Mouse (Mus musculus) thymus, postnatal 36 days (tissue): ENCODE data around the gene Pdpr.
"Not testable (repeated sequence)": the region's sequence is repeated elsewhere in the genome, so short reads cannot be mapped to it uniquely, and the experiment has no call there.

Source experiments
- DNase-seq, 2 experiments: peaks; one replicate each; pipeline ENCODE4 v3.0.0; 2022; ENCODE audit warnings: mixed read lengths in 2 of 2

The Pdpr gene

DNA sequence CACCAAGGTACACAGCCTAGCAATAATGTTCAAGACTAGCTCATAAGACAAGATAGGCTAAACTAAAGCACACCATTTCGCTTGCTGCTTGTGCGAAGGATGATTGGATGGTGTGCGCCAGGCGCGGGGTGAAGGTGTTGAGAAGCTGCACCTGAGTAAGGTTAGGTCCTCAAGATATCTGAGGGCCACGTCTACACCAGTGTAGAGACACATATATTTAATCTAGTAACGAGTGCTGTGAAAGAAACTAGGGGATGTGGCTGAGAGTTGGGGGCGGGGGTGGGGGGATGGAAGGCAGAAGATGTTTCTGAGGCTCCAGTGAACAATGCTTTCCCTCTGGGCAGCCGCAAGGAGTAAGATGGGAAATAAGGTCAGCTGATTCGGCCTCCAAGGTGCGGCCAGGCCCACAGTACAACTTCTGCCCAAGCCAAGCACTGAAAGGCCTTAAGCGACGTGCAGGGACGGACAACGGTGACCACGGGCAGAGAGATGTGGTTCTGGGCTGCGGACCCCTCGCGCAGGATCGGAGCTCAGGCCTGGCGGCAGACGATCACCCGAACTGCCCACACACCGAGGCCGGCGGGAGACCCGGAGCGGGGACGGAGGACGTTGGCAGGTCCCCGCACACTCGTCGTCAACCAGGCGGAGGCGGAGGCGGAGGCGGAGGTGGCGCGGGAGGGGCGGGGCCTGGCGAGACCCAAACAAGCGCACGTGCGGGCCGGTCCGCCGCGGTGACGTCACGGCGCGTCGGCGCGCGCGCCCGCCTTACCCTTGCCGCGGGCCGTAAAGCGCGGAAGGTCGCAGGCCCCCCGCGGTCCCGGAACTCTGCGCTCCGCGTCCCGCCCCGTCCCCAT, at the start of gene Pdpr:
TSS of gene Pdpr (plus strand) at position 766 of the 854 bp plus-strand sequence.
- DNase-seq: peak; percentile 92 to 95

DNA sequence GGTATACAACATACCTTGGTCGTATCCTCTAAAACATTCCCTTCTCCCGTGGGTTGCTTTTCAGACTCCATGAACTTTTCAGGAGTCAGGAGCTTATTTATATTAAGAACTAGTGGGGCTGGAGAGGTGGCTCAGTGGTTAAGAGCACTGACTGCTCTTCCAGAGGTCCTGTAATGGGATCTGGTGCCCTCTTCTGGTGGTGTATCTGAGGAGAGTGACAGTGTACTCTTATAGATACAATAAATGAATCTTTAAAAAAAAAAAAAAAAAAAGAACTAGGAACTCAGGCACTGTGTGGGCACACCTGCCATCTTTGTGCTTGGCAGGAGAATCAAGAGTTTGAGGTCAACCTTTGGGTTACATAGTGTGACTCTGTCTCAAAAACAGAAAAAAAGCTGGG, 45.7 kb upstream of the Pdpr start:
- peak in 1 of 2 experiments; percentile 27 for DNase-seq

DNA sequence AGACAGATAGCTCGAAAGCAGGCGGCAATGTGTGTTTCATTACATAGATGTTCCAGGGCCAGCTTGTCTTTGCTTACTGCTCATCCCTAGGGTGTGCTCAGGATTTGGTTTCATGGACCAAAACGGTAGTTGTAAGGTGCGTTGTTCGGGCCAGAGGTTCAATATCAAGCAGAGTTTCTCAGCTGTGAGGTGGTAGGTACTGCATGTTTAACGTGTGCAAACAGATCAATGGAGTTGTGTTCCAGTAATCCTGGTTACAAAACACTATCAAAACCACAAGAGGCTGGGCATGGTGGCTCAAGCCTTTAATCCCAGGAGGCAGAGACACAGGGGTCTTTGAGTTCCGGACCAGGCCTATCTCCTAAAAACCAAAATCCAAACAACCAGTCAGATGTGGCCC, 45.3 kb upstream of the Pdpr start:
- no peak for DNase-seq

DNA sequence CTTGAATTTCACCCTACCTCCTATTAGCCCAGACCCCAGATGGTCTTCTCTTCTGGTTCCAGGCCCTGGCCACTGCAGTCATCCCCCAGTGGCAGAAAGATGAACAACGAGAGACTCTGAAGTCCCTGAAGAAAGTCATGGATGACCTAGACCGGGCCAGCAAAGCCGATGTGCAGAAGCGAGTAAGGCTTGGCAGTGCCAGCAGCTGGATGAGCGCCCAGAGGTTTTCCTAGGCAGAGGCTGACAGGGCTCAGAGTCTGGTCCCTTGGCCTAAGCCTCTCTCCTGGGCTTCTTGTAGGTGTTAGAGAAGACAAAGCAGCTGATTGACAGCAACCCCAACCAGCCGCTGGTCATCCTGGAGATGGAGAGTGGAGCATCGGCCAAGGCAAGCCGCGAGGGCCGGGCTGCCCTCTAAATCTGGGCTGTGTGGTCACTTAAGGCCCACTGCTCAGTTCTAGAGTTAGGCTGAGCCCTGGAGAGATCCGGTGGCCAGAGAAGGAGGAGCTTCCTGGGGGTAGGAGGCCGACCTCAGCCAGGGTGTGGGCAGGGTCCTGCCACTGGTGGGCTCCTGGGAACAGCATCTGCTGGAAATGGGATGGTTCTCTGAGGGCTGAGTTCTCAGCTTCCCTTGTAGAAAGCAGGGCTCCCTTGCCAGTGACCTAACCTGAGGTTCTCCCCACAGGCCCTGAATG, 40.5 kb upstream of the Pdpr start:
- DNase-seq: no peak

DNA sequence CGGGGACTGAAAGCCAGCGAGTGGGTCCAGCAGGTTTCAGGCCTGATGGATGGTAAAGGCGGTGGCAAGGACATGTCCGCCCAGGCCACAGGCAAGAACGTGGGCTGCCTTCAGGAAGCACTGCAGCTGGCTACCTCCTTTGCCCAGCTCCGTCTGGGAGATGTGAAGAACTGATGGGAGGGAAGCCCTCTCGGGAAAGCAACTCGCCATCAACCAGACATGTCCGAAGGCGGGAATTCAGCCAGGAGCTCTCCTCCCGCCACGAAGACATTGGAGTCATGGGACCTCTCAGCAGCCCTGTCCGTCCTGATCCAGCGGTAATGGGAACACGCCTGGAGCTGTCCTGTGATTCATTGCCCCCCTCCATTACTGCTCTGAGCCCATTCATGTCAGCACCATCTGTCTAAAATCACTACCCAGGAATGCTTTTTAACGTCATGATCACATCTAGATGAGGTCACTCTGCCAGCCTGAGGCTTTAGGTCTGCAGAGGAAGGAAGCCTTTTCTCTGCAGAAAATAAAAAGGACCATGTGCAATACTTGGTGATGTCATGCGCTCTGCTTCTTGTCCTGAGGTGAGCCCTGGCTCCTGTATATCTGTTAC, 39.3 kb upstream of the Pdpr start:
- DNase-seq: no peak

DNA sequence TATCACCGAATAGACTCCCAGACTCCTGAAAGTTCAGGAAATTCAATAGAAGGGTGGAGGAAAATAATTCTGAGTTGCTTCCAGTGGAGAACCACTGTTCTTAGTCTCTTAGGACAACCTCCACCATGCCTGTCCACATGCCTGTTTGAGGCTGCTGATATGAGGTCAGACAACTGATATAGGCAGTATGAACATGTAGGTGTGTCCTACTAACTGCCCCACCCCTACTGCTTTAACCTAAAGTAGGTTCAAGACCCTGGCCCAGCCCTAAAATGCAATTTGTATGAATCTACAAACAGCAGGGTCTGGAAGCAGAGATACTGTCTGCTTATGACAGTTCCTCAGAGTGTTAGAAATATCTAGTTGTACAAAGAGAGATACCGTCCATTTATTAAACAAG, 38.8 kb upstream of the Pdpr start:
- DNase-seq: no peak

DNA sequence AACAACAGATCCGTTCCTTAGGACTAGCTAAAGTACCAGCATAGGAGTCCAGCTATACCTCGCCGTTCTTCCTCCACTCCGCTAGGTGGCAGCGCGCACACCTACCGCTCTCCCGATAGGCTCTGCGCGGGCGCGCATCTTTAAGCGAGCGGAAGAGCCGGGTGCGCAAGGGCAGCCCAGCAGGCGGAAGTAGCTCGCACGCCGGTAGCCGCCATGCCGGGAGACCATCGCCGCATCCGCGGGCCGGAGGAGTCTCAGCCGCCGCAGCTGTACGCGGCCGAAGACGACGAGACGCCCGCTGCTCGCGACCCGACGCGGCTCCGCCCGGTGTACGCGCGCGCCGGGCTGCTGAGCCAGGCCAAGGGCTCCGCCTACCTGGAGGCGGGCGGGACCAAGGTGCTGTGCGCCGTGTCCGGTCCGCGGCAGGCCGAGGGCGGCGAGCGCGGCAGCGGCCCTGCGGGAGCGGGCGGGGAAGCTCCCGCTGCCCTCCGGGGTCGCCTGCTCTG, 38.2 kb upstream of the Pdpr start, which contains the start of gene Exosc6:
TSS of gene Exosc6 (plus strand) at position 182 of the 506 bp plus-strand sequence.
- peak; percentile 88 to 90 for DNase-seq

DNA sequence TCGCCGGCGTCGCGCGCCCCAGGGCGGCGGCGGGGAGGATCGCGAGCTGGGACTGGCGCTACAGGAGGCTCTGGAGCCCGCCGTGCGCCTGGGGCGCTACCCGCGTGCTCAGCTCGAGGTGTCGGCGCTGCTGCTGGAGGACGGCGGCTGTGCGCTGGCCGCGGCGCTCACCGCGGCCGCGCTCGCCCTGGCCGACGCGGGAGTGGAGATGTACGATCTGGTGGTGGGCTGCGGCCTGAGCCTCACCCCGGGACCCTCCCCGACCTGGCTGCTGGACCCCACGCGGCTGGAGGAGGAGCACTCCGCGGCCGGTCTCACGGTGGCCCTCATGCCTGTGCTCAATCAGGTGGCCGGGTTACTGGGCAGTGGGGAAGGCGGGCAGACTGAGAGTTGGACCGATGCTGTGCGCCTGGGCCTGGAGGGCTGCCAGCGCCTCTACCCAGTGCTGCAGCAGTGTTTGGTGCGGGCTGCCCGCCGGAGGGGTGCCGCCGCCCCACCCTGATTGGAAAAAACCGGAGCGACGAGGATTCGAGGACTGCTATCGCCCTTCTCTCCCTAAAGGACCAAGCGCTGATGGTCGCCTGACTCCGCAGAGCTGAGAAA, 37.6 kb upstream of the Pdpr start:
- peak in 1 of 2 experiments; percentile 12 for DNase-seq

DNA sequence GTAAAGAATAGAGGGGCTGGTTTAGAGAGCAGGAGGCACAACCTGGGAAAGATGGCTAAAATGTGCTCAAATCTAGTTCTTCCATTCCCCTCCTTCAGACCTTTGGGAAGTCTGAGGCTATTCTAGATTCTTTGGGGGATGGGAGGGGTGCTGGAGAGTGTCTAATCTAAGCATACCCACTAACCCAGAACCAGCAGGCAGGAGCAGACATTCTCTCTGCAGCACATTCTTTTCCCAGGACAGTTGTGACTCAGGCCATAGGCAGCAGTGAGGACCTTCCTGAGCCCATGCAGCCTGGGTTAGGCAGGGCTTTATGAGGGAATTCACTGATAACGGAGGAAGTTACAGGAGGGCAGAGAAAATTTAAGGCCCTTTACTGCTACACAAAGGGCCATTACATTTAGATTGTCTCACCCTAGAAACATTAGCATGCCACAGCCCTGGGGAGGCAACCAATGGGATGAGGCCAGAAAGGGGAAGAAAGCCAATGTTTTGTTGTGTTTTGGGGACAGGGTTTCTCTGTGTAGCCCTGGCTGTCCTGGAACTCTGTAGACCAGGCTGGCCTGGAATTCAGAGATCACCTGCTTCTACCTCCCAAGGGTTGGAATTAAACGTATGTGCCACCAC, 35.4 kb upstream of the Pdpr start:
- no peak for DNase-seq

DNA sequence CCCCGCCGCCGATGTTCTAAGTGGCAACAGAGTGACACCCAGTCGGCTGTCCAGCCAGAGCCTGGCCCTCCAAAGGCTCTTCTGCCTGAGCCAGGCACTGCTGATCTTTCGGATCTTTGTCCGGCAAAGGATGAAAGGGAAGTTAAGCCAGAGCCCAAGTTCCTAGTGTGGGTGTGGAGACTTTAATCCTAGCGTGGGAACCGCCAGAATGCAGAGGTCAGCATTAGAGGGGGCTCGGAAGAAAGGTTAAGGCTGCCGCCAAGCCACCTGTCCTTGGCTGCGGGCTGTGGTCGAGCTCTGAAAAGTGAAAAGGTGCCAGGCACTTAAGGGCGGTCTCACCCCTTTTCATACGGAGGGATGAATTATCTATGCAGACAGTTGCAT, 32.8 kb upstream of the Pdpr start:
- DNase-seq: no peak

DNA sequence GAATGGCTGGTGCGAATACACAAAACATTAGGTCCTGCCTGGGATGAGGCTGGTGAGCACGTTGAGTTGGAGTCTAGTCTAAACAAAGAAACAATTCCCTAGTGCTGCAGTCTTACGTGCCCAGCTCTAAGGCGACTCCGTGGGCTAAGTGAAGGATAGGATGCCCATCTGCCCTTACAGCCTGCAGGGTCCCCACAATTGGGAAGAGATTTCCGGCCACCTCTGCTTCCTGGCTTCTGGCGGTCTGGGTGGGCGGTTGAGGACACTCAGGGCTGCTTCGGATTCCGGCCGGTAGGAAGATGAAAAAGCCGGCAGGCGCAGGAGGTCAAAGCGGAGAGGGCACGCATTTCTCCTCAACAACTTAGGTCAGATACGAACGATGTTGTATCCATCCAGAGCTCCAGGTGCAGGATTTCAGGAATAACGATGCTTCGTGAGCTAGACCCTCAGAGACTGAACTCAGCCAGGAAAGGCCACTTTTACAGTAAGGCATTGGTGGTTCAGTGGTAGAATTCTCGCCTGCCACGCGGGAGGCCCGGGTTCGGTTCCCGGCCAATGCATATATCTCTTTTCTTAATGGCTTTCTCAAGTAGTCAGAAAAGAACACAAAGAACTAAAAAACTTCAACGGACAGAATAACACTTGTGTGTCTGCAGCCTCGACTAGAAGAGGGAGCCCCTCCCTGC, 32.2 kb upstream of the Pdpr start:
- DNase-seq: peak; percentile 84 to 90

DNA sequence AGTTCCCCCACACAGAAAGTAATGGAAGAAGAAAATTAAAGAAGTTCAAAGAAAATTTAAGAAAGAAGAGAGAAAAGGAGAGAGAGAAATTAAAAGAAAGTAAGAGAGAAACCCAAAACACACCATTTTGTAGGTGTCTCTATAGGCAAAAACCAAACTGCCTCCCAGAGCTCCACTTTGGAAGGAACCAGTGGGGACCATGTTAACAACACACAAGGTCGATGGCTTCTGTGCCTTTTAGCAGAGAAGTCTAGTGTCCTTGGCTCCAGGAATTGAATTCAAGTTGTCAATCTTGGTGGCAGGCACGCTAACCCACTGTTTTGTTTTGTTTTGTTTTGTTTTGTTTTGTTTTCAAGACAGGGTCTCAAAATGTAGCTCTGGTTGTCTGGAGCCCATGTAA, 31.5 kb upstream of the Pdpr start:
- no peak for DNase-seq

DNA sequence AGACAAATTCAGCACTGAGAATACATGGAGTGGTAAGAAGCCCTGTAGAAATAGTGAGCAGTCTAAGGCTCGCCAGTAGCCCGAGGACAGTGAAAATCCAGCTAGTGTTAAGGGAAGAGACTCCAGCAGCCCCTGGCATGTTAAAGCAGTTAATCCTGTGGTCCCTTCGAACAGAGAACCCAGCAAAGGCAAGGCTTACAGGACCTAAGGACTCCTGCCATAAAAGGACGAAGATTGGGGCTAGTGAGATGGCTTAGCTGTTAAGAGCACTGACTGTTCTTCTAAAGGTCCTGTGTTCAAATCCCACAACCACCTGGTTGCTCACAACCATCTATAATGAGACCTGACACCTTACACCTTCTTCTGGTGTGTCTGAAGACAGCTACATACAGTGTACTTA, 28.1 kb upstream of the Pdpr start:
- no peak for DNase-seq

DNA sequence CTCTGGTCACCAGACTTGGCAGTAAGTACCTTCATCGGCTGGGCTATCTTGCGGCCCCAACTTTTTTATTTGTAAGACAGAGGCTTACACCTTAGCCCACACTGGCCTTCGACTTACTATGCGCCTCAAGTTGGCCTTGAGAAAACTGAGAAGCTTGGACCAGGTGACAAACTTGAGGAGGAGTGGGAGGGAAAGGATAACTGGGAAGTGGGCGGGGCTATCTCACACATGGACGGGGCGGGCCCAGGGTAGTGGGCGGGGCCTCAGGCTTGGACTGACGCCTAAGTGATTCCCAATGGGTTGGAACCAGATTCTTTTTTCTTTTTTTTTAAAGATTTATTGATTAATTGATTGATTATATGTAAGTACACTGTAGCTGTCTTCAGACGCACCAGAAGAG, 27.0 kb upstream of the Pdpr start:
- no peak for DNase-seq

DNA sequence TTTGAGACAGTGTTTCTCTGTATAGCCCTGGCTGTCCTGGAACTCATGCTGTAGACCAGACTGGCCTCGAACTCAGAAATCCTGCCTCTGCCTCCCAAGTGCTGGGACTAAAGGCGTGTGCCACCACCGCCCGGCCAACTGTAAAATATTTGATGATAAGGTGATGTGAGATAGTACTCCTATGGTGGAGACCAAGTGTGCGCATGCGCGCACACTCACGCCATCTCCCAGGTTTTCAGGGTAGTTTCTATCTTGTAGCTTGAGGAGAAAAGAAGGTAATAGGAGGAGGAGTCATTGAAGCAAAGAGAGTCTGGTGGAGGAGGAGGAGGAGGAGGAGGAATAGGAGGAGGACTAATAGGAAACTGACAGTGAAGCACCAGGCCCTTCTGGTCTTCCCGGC, 25.8 kb upstream of the Pdpr start:
- not testable (repeated sequence) for DNase-seq

DNA sequence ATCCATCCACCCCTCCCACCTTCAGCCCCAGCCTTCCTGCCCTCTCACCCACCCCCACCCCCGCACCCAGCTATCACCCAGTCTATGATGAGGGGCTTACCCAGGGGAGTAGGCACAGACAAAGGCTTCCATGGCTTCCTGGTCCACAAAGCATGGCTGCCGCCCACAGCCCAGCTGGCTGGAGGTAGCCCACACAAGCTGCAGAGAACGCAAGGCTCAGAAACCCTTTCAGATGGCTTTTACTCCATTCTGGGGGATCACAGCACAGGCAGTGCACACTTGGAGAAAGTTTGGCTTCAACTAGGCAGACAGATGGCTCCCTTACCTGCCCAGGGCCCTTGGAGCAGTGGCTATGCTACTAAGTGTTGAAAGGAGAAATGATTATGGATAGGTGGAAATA, 18.5 kb upstream of the Pdpr start:
- DNase-seq: no peak

DNA sequence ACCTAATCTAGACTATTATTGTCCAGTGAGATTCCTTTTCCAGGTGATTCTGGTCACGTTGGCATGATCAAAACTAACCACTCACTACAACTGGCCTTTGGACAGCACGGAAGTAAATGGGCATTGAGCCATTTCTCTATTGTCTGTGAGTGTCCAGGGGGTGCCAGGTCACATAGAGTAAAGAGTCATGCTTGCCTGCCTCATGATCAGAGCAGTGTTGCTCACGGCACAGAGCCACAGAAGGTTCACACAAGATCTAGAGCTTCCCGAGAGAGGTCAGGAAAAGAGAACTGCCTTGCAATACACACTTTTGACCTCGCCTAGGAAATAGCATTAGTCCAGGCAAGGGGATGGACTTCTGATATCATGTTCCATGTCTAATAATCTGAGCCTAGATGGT, 15.0 kb upstream of the Pdpr start:
- DNase-seq: no peak

DNA sequence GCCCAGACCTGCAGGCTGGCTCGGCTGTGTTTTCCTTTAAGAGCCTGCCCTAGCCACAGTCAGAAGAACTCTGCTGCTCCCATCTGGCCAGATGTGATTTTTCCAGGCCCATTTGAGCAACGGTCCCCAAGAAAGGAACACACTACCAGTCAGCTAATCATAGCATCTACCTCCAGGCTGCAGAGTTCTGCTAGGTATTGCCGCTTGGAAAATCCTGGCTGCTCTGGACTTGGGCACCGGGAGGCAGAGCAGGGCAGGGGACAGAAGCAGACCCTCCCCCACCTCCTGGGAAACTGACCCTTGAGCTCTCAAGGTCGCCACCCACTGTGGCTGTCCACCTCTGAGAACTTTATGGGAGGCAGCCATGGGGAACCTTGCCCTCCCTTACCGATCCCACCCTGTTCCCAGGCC, 14.6 kb upstream of the Pdpr start:
- no peak for DNase-seq

DNA sequence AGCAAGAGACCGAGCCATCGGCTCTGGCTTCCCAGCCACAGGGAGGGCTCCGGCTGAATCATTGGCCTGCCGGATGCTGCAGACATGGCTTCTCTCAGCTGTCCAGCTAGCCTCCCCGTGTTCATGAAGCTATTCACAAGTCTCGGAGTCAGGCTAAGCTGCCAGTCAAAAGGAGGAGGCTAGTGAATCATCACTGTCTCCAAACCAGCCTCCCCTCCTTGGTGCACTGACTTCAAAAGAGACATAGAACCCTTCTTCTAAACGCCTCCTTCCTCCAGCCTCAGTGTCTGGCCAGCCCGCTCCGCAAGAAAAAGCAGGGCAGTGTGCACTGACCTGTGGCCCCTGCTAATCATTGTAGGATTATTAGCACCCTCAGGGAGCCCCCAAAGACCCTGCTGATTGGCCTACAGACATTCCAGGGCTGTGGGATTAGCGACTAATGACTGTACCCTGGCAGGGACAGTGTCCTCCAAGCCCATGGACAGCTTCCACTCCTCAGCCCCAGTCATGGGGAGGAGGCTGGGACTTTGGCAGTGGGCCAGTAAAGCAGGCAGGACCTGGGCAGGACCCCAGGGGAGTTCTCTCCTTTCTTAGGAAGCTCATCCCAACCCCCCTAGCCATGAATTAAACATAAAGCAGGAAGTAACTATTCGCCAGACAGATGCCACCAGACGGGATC, 12.7 kb upstream of the Pdpr start:
- no peak for DNase-seq

DNA sequence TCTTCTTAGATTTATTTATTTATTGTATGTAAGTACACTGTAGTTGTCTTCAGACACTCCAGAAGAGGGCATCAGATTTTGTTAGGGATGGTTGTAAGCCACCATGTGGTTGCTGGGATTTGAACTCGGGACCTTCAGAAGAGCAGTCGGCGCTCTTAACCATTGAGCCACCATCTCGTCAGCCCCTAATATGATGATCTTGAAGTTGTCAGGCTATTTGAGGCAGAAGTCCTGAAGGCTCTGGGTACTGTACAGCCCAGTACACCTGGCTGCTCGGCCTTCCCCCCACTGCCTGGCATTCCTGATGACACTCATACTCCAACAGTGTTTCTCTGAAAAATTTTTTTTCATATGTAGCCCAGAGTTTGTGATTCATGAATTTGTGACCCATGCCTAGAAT, 10.5 kb upstream of the Pdpr start:
- not testable (repeated sequence) for DNase-seq

DNA sequence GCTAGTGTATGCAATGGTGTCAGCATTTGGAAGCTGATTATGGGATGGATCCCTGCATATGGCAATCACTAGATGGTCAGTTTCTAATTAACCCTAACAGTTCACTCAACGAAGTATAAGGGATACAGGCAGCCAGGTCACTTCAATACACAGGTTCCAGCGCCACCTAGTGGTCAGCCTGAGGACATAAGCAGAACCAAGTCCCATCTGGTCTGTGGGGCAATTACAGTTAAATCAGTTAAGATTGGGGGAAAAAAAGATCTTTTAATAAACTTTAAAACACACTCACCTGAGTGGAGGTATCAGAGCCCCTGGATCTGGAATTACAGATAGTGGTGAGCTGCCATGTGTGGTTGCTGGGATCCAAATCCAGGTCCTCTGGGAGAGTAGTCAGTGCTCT, 4.3 kb upstream of the Pdpr start:
- peak; percentile 68 to 69 for DNase-seq

DNA sequence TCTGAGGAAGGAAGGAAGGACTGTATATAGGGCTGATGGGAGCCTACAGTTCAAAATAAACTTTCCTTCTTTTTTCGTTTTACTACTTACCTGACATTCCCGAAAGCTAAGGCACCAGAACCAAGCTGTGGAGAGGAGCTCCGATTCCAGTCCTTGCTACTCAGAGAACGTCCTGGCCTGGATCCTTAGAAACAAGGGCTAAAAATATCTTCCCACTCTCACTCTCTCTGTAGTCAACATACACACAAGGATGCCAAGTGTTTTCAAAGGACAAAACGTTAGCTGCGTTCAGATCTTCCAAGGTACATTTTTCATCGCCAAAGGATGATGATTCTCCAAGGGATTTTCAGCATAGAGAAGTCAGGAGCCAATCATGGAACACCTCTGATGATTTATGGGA, 2.7 kb upstream of the Pdpr start:
- no peak for DNase-seq
